Mouse (Mus musculus) frontal cortex, adult 2 months (tissue): ENCODE measurements around the gene Etnppl. TPM values are rescaled to one million over a fixed set of nuclear protein-coding genes. Genes with fewer than 3 reads are reported as not detected.

ENCODE experiments used
- DNase-seq, 2 experiments: peaks; one replicate each; pipeline ENCODE4 v3.0.0; 2022; ENCODE audit warnings: low spot score in 1 of 2; ENCODE audit errors: extremely low spot score in 1 of 2
- polyA plus RNA-seq: library from polyadenylated mRNA; depleted of rRNA; stranded (reverse); fragments of >200 nt; gene quantifications from 2 replicates; pipeline ENCODE4 v1.2.3, GENCODE M21; 2012; rRNA removed

Etnppl gene
- 17.6 and 22.4 TPM in 2 replicates for polyA plus RNA-seq

- DNase-seq = no peak
Measured at GRCm38 (mm10) chr3:130617439-130617898, at the start of gene Etnppl. Gene Etnppl, plus strand, starts transcription at chr3:130617448.

GRCm38 (mm10) chr3:130568331-130569095 is 48.7 kb upstream of the Etnppl start:
- DNase-seq = no peak

GRCm38 (mm10) chr3:130573243-130573642 is 44.0 kb upstream of the Etnppl start:
- DNase-seq = no peak

- DNase-seq = peak in 1 of 2 experiments; percentile 83
Measured at GRCm38 (mm10) chr3:130574652-130575051, 42.6 kb upstream of the Etnppl start.

- DNase-seq = peak in 1 of 2 experiments; percentile 29
Measured at GRCm38 (mm10) chr3:130576683-130577082, 40.6 kb upstream of the Etnppl start.

DNA sequence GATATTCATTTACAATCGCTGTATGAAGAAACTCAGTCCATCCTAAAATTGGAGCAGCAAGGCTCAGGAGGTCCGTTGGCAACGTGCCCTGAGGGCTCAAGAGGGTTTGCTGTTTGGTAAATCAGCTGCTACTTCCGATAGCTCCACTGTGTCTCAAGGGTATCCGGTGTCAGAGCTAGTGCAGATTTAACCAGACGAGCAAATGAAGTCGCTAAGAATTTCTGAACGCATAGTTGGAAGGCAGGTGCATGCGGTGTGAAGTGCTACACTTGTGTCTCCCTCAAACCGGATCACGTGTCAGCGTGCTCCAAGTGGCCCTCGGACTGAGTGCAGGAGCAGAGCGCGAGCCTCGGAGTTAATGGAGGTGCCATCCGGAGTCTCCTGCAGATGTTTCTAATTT is 37.7 kb upstream of the Etnppl start:
- DNase-seq = no peak

GRCm38 (mm10) chr3:130581577-130581976 is 35.7 kb upstream of the Etnppl start:
- DNase-seq = no peak

DNA sequence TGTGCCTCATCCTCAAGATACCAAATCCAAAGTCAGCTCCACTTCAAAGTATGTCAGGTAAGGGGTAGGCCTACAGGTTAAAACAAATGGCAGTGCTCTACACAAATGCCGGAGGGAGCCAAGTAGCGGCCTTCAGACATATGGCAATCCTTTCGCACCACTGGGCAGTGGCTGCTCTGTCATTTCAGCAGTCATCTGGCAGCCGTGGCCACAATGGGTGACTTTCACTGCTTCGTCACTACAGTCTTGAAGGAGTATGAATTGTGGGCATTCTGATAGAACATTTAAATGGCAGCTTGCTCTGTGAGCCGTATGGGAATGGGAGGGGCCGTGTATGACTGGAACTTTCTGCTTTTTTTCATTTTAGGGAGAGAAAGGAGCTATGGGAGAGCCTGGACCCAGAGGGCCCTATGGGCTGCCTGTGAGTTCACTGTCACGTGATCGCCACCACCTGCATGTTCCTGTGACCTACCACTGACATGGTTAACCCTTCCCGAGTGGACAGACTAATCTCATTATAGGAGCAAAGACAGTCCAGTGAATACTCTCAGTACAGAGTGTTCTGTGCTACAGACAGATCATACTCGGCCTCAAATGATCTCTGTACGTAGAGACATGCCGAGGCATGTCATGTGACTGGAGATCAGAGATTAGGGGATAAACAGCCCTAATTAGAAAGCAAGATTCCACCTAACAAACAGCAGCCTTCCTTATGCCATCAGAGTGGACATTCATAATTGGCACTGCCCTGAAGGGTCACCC is 34.2 kb upstream of the Etnppl start:
- no peak for DNase-seq

DNA sequence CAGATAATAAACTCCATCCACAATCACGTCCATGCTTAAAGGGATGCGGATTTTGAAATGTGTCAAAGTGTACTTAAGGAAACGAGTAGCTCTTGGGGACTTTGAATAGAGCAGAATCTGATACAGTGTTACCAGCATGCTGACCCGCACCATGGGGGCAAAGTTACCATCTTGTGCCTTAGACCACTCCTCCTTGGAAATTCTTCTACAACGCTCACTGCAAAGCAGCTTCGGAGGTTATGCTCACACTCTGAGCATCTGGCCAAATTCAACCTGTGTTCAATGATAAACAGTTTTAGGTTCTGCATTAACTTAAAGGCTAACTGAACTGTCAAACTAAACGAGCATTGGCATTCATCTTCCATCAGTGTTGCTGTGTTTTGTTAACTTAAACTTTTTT is 33.2 kb upstream of the Etnppl start:
- DNase-seq = no peak

DNA sequence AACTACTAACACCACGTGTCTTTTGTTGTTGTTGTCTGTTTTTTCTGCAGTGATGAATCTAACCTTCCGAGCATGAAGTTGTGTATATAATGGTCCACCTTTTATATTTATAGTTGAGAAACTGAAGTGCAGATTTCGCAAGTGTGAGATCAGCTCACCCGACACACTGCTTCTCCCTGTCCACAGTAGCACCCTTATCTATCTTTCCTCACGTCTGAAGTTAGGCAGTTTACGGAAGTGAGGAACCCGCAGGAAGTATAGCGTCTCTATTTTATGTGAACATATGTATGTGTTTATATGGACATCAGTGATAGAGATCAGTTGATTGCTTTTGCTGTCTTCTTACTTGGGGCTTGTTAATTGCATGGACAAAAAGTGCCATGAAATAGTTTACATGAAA is 22.2 kb upstream of the Etnppl start:
- no peak for DNase-seq

DNA sequence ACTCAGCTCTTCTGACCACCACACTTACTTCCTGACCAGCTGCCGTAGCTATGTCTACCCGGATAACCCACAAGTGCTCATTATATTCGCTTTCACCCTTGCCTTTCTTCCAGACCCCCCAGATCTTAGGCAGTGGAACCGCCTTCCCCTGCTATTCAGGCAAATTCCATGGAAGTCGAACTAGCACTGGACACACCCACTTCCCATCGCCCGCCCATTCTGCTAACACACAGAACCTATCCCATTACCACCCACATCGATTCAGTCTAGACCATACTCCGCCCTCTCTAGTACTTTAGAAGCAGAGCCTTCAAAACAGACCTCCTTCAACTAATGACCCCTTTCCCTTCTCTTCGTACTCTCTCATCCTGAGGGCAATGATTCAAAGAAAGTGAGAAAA is 15.8 kb upstream of the Etnppl start:
- DNase-seq = no peak

DNA sequence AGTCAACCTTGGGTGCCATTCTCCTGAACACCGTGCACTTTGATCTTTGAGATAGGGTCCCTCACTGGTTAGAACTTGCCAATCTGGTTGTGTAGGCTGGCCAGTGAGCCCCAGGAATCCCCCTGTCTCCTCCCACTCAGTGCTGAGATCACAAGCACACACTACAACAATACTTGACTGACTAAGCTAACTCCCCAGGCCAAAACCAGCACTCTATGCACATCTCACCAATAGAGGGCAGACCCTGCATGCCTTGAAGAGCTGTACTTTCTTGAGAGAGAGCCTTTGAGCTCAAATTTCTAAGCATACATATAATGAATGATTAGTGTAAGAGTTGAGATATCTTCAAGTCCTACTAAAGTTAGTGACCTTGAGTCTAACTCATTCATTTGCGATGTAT is 9.3 kb upstream of the Etnppl start:
- DNase-seq = peak in 1 of 2 experiments; percentile 47

- no peak for DNase-seq
Measured at GRCm38 (mm10) chr3:130614444-130614843, 2.8 kb upstream of the Etnppl start.

DNA sequence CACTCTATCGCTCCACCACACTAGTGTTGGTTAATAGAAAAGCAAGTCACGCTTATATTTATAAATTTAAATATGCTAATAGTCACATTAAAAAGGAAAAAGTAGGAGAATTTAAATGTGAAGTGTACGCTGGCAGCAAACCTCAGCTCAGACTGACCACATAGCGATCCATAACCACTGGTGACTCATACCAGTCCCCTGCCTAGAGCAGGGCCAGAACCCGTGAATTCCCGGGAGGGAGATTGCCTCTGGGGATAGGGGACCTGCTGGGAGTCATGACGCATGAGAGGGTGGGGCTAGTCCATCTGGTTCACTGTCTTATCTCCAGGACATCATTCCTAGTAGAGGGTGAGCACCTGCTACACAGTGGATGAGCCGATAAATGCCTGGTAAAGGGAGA is 1.6 kb upstream of the Etnppl start:
- DNase-seq = no peak

DNA sequence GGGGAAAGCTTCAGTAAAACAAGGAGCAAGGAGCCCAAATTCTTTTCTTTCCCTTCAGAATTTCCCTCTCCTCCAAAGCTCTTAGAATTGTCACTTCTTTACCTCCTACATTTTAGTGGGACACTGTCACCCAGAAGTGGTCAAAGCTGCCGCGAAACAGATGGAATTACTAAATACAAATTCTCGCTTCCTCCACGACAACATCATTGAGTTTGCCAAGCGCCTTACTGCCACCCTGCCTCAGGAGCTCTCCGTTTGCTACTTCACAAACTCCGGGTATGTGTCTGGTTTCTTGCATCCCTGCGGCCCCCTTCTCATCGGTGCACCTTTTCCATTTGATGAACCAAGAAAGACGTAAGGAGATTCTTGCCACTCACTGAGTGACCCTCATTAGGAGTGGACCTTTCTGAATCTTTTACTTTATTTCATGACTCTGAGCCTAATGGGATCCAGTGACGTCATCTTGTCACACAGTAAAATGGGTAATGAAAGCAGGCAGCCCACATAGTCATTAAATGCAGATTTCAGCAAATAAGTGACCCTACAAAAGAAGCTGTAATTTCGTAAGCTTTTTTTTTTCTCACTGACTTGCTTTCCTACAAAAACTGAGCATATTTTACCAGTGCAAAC is 3.4 kb downstream of the Etnppl start:
- DNase-seq = peak in 1 of 2 experiments; percentile 54

DNA sequence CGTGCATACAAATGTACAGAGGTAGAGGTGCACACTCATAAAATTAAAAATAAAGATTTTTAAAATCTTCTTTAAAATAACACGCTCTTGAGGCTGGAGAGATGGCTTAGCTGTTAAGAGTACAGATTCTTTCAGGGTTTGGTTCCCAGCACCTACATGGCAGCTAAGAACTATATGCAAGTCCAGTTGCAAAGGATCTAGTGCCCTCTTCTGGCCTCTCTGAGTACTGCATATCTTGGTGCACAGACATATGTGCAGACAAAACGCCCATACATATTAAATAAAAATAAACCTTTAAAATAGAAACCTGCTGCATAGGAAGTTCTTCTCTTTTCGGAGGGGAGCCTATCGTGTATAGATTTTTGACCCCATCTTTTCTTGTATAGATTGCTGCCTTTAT is 11.1 kb downstream of the Etnppl start:
- no peak for DNase-seq

DNA sequence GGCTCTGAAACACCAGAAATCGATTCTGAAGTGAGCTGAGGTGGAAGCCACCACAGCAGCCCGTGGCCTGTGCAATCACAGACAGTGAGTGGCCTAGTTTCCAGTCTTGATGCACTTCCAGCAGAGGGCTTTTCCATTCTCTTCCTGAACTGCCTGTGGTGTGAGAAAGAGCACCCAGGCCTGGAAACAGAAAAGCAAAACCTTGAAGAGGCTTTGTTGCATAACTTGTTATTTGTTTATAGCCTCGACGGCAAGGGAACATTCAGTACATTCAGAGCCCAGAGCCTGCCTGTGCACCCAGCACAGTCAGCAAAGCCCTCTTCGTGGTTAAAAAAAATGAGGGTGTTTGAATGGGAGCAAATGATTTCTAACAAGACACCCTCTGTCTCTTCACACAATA is 16.6 kb downstream of the Etnppl start:
- DNase-seq = peak; percentile 8 to 10

DNA sequence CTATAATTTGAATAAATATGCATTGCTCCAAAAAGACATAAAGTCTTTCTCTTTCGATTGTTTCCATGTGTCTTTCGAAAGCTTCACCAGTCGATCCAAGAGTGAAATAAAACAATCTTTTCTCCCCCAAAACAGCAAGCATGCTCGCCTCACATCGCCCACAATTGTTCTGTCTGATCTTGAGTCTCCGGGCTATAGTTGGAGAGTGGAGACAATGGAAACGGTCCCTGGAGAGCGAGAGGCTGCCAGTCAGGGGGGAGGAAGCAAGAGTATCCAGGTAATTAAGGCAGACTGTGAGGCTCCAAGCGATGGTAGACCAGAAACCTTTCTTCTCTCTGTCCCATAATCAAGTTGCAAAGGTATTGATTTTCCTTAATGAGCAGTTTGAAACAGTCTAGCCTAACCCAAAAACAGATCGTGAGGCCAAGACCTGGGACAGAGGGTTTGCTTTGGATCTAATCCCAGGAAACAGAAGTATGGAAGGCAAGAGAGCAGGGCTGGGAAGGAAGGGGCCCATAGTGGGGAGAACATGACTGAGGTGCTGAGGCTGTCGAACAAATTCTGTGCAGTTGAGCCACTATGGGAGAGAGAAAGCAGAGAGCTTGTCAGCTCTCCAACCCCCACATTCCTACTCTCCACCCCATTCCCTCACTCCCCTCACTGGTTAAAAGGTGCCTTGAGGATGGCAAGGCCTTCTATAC is 29.0 kb downstream of the Etnppl start:
- no peak for DNase-seq

- DNase-seq = no peak
Measured at GRCm38 (mm10) chr3:130649569-130649968, 32.3 kb downstream of the Etnppl start.

- DNase-seq = no peak
Measured at GRCm38 (mm10) chr3:130660619-130661018, 43.4 kb downstream of the Etnppl start.

DNA sequence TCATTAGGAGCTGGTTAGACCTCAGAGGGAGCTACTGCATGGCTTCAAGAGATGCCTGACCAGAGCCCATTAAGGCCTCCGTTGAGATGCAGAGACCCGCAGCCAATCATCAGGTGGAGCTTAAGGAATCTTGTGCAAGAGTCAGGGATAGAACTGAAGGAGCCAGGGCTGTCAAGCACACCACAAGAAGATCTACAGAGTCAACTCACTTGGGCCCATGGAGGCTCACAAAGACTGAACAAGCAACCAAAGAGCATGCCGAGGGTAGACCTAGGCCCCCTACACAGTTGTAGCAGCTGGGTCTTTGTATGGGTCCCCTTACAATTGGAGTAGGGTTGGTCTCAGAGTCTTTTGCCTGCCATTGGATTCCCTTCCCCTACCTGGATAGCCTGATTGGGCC is 45.2 kb downstream of the Etnppl start:
- DNase-seq = no peak
